Mouse (Mus musculus) common myeloid progenitor, adult 5-6 weeks (primary cell): ENCODE measurements at regions not wholly inside any gene's neighbourhood (a gene's known extent, or its start where the extent isn't known, plus 50 kb on each side); places are given as distances from the start of the nearest gene placed in this dataset.

ENCODE experiments used
- ATAC-seq: replicated peaks from 2 replicates; pipeline ENCODE4 v1.8.0; 2016; ENCODE audit warnings: low read depth, mild to moderate bottlenecking, moderate TSS enrichment, inconsistent platforms; ENCODE audit not compliant: poor library complexity, severe bottlenecking

DNA sequence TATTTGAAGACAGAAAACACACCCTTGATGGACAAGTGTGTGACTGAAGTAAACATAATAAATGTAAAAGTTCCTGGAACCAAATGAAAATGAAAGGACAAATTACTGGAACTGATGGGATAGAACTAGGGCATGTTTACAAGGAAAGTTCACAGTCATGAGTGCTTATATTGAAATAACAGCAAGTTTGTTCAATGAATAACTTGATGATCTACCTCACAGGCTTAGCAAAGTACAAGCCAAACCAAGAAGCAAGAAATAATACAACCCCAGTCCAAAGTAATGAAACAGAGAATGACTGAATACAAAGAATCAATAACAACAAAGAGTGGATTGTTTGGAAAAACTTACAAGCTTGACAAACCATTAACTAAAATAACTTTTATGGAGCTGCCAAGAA is 56.2 kb downstream of the Gm379 start:
- no peak for ATAC-seq

- ATAC-seq: no peak
Measured at GRCm38 (mm10) chrX:108599906-108600468, 64.7 kb downstream of the Gm379 start.

DNA sequence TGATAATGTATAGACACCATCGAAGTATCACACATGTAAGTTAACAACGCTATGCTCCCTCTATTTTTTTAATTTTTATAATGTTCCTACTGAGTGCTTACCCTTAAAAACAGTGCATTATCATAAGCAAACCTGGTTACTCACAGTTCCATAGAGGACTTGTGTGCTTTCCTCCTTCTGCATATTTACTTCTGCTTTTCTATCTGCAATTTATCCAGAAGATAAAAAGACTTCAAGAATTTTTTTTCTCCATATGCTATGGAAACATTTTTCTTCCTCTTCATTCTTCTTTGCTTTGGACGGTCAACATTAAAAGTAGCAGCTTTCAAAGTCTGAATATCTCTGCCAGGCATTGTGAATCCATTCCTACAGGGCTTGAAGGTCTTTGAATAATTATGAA is 102.7 kb downstream of the Gm379 start:
- no peak for ATAC-seq

DNA sequence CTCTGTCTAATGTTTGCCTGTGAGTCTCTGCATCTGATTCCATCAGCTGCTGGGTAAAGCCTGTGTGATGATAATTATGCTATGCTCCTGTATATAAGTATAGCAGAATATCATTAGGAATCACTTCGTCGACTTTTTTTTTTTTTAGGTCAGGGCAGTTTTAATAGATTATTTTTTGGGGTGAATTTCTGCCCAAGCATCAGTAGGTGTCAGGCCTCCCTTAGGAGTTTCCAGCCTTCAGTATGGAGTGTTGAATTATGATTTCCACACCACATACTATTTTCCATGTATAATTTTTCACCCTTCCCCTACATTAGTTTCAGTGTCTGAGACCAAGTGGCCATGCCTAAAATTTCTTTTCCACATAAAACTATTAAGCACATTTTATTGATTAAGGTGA is 121.5 kb downstream of the Gm379 start:
- no peak for ATAC-seq

DNA sequence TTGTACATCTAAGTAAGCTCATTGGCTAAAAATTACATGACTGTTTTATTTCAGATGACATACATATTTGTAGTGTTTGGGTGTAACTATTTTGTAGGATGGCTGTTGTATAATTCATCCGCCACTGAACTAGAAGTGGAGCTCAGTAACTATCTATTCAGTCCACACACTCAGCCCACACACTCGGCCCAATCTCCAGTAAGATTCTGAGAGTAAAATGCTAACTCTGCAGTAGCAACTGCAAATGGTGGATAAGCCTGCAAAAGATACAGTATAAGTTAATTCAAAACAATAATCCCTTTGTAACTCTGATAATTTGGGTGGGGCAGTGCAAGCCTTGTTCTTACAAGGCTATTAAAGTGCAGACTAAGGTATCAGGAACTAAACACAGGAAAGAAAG is 123.3 kb downstream of the Gm379 start:
- ATAC-seq: no peak

DNA sequence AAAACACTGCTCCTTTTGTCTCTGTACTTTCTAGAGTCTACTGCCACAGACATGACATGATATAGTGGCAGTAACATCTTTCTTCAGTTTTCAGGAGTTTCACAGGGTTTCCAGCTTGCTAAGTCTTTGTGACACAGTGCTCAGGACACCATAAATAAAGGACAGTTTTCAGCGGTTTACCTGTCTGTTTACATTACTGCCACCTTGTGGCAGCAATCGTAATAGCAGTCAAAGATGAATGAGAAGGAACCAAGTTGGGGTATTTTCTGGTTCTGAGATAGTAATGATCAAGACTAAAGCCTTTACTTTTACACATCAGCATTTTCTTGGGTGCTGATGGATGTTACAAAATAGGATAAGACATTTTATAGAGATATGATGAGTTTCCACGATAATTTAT is 127.7 kb downstream of the Gm379 start:
- peak; percentile 68; the same call in 1 of the 2 replicates for ATAC-seq
